Mouse (Mus musculus): ENCODE results near the gene Xrcc3. TPM values are rescaled to one million over a fixed set of nuclear protein-coding genes. Genes with fewer than 3 reads are reported as not detected.

The Xrcc3 gene
- polyA plus RNA-seq, 1 experiment from 2014 or later: 20.9 TPM

DNA sequence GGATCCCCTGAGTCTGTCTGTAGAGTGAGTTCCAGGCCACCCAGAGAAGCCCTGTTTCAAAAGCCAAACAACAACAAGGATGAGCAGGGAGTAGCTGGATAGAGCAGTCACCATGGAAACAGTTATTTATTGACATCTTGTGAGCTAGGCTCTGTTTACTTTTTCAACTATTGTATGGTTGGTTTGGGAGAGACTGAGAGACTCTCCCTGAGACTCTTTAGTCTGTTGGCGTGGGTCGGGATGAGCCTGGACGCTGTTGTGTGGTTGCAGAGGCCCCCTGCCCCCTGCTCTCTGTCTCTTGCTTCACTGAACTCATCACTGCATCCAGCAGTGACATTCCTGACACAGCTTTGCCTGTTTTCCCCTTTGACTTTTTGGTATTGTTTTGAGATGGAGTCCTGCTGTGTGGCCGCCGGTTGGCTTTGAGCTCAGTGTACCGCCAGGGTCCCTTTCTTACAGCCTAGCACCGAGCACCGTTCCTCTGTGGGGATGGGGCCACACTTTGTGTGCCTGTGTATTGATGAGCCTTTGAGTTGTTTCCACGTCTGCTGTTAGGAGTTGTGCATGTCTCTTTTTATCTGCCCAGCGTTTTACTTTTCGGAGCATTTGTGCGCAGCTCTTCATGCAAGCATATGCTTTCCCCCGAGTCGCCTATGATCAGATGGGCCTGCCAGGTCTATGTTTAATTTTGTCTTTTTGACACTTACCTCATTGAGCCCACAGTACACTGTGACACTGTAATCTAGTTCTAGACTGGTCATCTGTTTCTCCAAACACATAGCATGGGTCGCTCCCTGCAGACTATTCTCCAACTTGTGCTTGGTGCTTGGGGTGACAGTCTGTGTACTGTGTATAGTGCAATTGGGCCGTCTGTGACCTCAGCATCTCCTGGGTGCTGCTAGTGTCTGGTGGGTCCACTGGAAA, 47.1 kb downstream of the Xrcc3 start:
- Histone ChIP-seq H3K9me3 (ENCODE audit: control insufficient read depth, low read length) (no peaks in the 10 kb centered on the region), H3K27me3 (replicated peaks; ENCODE audit: control insufficient read depth, insufficient read depth, low read length) (no peaks in the 10 kb centered on the region), H3K9ac (ENCODE audit: low read depth, low read length) (no peak overlapping the region), H3K36me3 (ENCODE audit: control insufficient read depth, insufficient read depth, low read length) (peaks cover 2% of the 10 kb centered on the region), H3K4me1 (replicated peaks; ENCODE audit: control insufficient read depth, insufficient read depth, low read length) (peaks cover 22% of the 10 kb centered on the region), H3K4me2 (no peak overlapping the region), H3K27ac (ENCODE audit: low read depth, low read length) (no peak overlapping the region), H3K4me3 (ENCODE audit: low read depth, low read length) (no peak overlapping the region)
- 74% methylated on average over 16 of the region's 16 CpGs for whole genome bisulfite sequencing
- ATAC-seq (replicated peaks; ENCODE audit: low FRiP score) (no peak), DNase-seq (ENCODE audit: low spot score) (no peak)

DNA sequence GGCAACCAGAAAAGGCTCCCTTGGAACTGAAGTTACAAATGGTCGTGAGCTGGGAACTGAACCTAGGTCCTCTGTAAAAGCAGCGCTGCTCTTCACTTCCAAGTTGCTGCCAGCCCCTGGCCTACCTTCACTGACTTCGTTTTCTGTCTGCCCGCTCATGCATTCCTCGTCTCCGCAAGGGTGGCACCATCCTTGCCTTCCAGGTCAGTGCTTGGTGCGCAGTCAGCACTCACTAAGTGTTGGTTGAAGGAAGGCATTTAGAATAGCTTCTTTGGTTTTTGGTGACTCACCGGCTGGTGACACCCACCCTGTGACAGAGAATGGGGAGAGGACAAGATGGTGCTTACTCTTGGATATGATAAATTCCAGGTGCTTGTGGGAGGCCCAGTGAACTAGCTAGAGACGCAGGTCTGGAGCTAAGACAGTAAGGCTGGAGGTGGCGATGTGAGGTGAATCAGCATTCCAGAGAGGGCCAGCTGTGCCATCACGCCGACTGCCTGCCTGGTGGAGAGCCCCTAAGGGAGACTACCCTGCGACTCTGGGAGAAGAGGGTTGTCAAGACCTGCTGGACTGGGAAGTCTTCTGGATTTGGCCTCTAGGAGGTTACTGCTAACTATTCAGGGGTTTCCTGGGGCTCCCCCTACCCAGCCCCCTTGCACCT, 50.9 kb downstream of the Xrcc3 start:
- no peak overlapping the region for H3K27ac ChIP-seq (ENCODE audit: low read depth, low read length)
- H3K4me3 ChIP-seq (ENCODE audit: low read depth, low read length): no peak overlapping the region
- no peak overlapping the region for H3K9ac ChIP-seq (ENCODE audit: low read depth, low read length)
- H3K27me3 ChIP-seq (replicated peaks; ENCODE audit: control insufficient read depth, insufficient read depth, low read length): no peaks in the 10 kb centered on the region
- H3K9me3 ChIP-seq (ENCODE audit: control insufficient read depth, low read length): no peaks in the 10 kb centered on the region
- no peak overlapping the region for H3K4me2 ChIP-seq
- DNase-seq (ENCODE audit: low spot score): no peak
- 90% methylated on average over 13 of the region's 13 CpGs for WGBS
- H3K36me3 ChIP-seq (ENCODE audit: control insufficient read depth, insufficient read depth, low read length): peaks cover 2% of the 10 kb centered on the region
- H3K4me1 ChIP-seq (replicated peaks; ENCODE audit: control insufficient read depth, insufficient read depth, low read length): peaks cover 35% of the 10 kb centered on the region
- ATAC-seq (replicated peaks; ENCODE audit: low FRiP score): no peak

DNA sequence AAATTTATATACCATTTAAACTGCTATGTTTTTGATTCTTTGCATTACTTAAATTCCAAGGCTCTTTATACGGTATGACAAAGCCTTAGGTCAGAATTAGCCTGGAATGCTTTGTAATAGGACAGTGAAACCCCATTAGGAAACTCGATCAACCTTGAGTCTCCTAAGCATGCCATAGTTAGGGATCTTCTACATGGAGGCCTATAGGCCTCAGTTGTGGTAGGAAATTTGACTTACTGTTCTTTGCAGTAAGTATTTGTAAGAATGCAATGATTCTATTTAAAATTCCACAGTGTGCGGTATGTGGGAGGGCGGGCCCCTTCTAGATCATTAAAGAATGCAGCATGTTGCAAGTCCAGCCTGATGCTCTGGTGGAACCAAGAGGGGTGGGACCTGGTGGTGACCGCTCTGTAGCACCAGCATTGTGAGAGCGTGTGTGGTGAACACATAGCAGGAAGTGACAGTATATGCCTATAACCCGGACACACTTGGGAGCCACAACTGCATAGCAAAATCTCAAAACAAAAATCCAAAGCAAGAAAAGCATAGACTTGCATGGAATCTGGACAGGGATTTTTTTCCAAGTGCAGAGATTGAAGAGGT, 53.3 kb downstream of the Xrcc3 start:
- H3K9ac ChIP-seq (ENCODE audit: low read depth, low read length): no peak overlapping the region

DNA sequence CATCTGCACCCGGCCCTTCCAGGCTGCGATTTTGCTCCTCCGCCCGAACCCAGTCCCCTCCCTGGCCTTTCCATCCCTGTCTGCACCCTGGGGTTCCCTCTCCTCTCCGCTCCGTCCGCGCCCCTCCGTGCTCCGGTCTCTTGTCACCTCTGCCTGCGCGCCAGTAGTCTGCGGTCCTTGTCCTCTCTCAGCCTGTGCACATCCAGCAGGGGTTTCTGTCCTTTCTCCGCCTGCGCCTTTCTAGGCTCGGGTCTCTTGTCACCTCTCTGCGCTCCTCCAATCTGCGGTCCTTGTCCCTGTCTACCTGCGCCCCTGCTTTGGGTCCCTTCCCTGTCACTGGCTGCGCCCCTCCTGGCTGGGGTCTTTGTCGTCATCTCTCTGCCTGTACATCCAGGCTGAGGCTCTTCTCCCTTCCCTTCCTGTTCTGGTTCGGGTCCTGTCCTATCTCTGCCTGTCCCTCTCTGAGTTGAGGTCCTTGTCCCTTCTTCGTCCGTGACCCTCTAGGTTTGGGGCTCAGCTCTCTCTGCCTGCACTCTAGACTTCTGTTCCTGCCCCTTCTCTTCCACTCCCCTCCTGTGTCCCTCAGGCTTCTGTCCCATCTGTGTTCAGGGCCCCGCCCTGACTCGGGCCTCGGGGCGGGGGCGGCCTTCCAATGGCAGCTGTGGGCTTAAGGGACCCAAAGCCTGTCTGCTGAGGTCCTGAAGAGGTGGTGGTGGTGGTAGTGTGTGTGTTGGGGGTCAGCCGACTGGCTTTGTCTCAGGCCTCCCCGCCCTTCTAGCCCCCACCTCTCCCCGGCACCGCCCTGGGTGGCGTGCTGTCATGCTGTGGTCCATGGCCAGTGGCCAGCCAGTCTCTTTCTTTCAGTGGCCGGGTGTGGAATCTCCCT, 54.3 kb downstream of the Xrcc3 start:
- peak overlapping the region; percentile 92 for H3K9ac ChIP-seq (ENCODE audit: low read depth, low read length)
- H3K4me1 ChIP-seq (replicated peaks; ENCODE audit: control insufficient read depth, insufficient read depth, low read length): peaks cover 28% of the 10 kb centered on the region
- peaks cover 2% of the 10 kb centered on the region for H3K36me3 ChIP-seq (ENCODE audit: control insufficient read depth, insufficient read depth, low read length)
- peak overlapping the region; percentile 75 for H3K27ac ChIP-seq (ENCODE audit: low read depth, low read length)
- H3K27me3 ChIP-seq (replicated peaks; ENCODE audit: control insufficient read depth, insufficient read depth, low read length): no peaks in the 10 kb centered on the region
- no peaks in the 10 kb centered on the region for H3K9me3 ChIP-seq (ENCODE audit: control insufficient read depth, low read length)
- H3K4me3 ChIP-seq (ENCODE audit: low read depth, low read length): peak overlapping the region; percentile 97
- ATAC-seq (replicated peaks; ENCODE audit: low FRiP score) (peak; percentile 55), DNase-seq (ENCODE audit: low spot score) (peak; percentile 72)
- H3K4me2 ChIP-seq: peak overlapping the region; percentile 99
- WGBS: 3% methylated on average over 34 of the region's 35 CpGs

More for the DNA sequence above, 53.3 kb downstream of the Xrcc3 start:
- Histone ChIP-seq H3K4me2 (peak overlapping the region; percentile 99), H3K27me3 (replicated peaks; ENCODE audit: control insufficient read depth, insufficient read depth, low read length) (no peaks in the 10 kb centered on the region), H3K4me3 (ENCODE audit: low read depth, low read length) (peak overlapping the region; percentile 97; the same call in 1 of the 2 replicates), H3K27ac (ENCODE audit: low read depth, low read length) (no peak overlapping the region), H3K9me3 (ENCODE audit: control insufficient read depth, low read length) (no peaks in the 10 kb centered on the region), H3K4me1 (replicated peaks; ENCODE audit: control insufficient read depth, insufficient read depth, low read length) (peaks cover 25% of the 10 kb centered on the region), H3K36me3 (ENCODE audit: control insufficient read depth, insufficient read depth, low read length) (peaks cover 2% of the 10 kb centered on the region)
- no peak for DNase-seq (ENCODE audit: low spot score)
- ATAC-seq (replicated peaks; ENCODE audit: low FRiP score): no peak
- 78% methylated on average over 7 of the region's 7 CpGs for WGBS

DNA sequence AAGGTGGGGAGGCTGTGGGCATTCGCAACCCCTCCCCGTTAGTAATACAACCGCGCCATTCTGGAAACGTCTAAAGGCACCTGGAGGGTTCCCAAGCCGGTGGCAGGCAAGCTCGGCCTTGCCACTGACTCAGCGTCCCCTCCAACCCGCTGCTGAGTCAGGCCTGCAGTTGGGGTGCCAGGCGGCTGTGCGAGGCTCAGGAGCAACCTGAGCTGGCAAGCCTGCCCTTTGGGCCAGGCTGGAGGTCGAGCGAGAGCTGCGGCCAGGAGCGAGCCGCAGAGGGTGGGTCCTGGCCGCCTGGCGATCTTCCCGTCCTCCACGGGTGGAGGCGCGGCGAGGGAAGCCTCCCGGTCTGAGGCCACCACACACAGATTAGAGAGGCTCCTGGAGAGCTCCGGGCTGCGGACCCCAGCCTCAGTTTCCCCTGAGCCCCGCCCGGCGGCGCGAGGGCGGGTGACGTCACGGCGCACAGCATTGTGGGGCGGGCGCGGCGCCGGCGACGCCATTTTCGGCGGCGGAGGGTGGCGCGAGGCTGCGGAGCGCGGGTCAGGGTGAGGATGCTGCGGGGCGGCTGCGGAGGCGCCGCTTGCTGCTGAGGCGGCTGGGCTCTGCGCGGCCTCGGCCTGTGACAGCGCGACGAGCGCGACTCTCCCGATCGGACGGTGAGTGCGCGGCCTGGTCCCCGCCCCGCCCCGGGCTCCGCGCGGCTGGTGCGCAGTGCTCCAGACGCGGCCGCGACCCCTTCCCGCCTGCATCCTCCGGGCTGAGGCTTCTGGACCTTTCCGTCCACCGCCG, 55.1 kb downstream of the Xrcc3 start, which contains the start of gene Klc1:
Gene Klc1 (plus strand): TSS at position 469 of the 795 bp plus-strand sequence.
- DNase-seq (ENCODE audit: low spot score) (peak; percentile 76), ATAC-seq (replicated peaks; ENCODE audit: low FRiP score) (peak; percentile 77)
- peak within 1 kb of the TSS; percentile 99 for H3K4me2 ChIP-seq
- H3K4me1 ChIP-seq (replicated peaks; ENCODE audit: control insufficient read depth, insufficient read depth, low read length): peaks cover 28% of the 10 kb centered on the region
- H3K27me3 ChIP-seq (replicated peaks; ENCODE audit: control insufficient read depth, insufficient read depth, low read length): no peaks in the 10 kb centered on the region
- under 1% methylated on average over 84 of the region's 85 CpGs for WGBS
- peaks cover 2% of the 10 kb centered on the region for H3K36me3 ChIP-seq (ENCODE audit: control insufficient read depth, insufficient read depth, low read length)
- peak within 1 kb of the TSS; percentile 75 for H3K27ac ChIP-seq (ENCODE audit: low read depth, low read length)
- peak within 1 kb of the TSS; percentile 92 for H3K9ac ChIP-seq (ENCODE audit: low read depth, low read length)
- peak within 1 kb of the TSS; percentile 97 for H3K4me3 ChIP-seq (ENCODE audit: low read depth, low read length)
- H3K9me3 ChIP-seq (ENCODE audit: control insufficient read depth, low read length): no peaks in the 10 kb centered on the region

DNA sequence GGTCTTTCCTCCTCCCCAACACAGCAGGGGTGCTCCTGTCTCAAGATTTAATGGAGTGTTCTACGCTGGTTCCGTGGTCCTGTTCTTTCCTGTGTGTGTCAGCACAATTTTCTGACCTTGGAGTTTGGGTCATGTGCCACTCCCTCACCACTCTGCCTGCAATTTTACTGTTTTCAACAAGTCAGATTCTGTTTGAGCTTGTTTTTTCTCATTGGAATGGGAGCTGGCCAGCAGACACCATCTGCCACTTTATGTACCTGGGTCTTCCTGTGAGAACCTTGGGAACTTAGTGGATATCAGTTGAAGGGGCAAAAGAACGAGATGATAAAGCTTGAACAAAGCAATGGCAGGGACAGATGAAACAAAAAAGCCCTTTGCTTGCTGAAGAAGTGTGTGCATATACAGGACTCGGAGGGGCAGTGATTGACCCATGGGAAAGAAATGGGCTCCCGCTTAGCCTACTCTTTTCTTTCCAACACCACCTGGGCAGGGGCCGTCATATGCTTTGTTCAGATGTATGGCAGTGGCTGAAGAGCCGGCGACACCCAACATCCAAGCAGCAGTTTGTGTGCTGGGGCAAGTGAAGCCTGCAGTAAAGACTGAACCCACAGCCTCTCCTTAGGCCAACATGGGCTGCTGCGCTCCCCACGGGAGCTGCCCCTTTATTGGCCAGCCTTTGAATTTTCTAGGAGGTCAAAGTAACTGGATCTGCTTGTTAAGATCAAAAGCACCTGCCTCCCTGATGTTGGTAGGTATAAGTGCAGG, 55.9 kb downstream of the Xrcc3 start:
- Histone ChIP-seq H3K4me2 (peak overlapping the region; percentile 99), H3K27me3 (replicated peaks; ENCODE audit: control insufficient read depth, insufficient read depth, low read length) (no peaks in the 10 kb centered on the region), H3K36me3 (ENCODE audit: control insufficient read depth, insufficient read depth, low read length) (no peaks in the 10 kb centered on the region; the same call in 1 of the 2 replicates), H3K4me1 (replicated peaks; ENCODE audit: control insufficient read depth, insufficient read depth, low read length) (peaks cover 25% of the 10 kb centered on the region), H3K4me3 (ENCODE audit: low read depth, low read length) (peak overlapping the region; percentile 97), H3K9me3 (ENCODE audit: control insufficient read depth, low read length) (no peaks in the 10 kb centered on the region), H3K9ac (ENCODE audit: low read depth, low read length) (peak overlapping the region; percentile 92), H3K27ac (ENCODE audit: low read depth, low read length) (no peak overlapping the region)
- 62% methylated on average over 10 of the region's 10 CpGs for WGBS
- ATAC-seq (replicated peaks; ENCODE audit: low FRiP score): peak; percentile 1; the same call in 1 of the 2 replicates
- DNase-seq (ENCODE audit: low spot score): no peak

DNA sequence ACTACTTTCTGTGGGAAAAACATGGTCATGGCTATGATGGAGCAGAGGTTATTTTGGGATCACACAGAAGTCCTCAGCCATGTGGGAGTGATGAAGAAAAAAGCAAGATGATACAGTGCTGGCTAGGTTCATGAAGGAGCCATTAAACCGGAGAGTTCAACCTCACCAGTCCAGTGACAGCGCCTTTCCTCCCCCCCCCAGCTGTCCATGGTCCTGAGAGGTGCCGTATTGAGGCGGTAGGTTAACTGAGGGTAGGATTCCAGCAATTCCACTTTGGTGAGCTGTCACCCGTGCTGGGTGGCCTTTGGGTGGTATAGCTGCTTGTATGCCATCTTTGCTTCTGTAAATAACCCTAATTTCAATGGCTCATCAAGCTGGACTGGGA, 57.0 kb downstream of the Xrcc3 start:
- no peak overlapping the region for H3K4me3 ChIP-seq (ENCODE audit: low read depth, low read length)
- ATAC-seq (replicated peaks; ENCODE audit: low FRiP score) (no peak), DNase-seq (ENCODE audit: low spot score) (peak; percentile 51)
- H3K9me3 ChIP-seq (ENCODE audit: control insufficient read depth, low read length): no peaks in the 10 kb centered on the region
- H3K9ac ChIP-seq (ENCODE audit: low read depth, low read length): no peak overlapping the region
- no peaks in the 10 kb centered on the region; the same call in 1 of the 2 replicates for H3K36me3 ChIP-seq (ENCODE audit: control insufficient read depth, insufficient read depth, low read length)
- no peaks in the 10 kb centered on the region for H3K27me3 ChIP-seq (replicated peaks; ENCODE audit: control insufficient read depth, insufficient read depth, low read length)
- H3K4me1 ChIP-seq (replicated peaks; ENCODE audit: control insufficient read depth, insufficient read depth, low read length): peaks cover 25% of the 10 kb centered on the region
- H3K27ac ChIP-seq (ENCODE audit: low read depth, low read length): no peak overlapping the region
- WGBS: 45% methylated on average over 5 of the region's 5 CpGs
- H3K4me2 ChIP-seq: no peak overlapping the region

Measured in liver, embryonic 11.5 days (tissue).